Mouse (Mus musculus) embryo, embryonic 10.5 days (tissue): ENCODE data around the gene Thsd7b.
"Not testable (repeated sequence)": the region's sequence is repeated elsewhere in the genome, so short reads cannot be mapped to it uniquely, and the experiment has no call there.

Experiments used
- DNase-seq: peaks from one replicate; pipeline ENCODE4 v3.0.0-alpha.2; 2015; ENCODE audit warnings: low spot score

The Thsd7b gene

DNA sequence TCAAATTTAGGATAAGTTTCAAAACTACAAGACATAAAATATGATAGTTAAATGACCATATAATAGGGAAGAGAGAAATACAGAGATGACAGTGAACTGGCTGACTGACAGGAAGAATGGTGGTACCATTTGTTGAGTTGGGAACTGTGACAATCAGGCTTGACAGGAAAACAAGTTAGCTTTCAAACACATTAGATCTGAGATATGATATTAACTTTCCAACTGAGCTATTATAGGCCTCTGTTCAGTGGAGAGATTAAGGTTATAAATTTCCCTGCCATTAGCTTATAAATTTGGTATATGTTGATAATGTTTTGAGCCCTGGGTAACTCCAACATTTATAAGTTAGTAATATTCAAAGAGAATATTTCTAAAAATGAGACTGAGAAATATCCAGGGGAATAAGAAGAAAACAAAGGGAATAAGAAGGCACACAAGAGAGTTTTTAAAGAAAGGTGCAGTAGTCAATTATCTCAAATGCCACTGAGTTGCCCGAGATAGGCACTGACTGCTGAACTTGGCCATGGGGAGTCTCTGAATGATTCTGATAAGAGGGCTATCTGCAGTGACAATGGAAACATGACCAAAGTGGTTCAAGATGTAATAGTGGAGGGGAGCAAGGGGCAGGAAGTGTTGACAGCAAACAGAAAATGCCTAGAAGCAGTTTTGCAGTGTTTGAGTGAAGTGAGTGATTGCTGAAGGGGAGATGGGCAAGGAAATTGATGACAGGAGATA lies 839.6 kb downstream of the Thsd7b start:
- DNase-seq = no peak

DNA sequence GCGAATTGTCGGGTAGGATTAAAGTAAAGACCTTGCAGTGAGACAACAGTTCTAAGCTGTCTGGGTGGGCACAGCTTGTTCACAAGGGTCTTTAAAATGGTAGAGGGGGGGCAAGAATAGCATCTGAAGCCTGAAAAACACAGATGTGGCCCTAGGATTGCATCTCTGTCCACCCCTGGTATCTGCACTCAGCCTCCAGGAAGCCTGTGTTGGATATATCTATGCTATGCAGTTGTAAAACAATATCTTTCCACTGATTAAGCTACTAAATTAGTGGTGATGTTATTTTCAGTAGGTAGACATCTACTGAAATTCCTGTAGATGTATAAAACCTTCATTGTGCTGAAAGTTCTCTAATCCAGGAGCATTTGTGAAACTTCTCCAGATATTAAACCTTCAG lies 840.4 kb downstream of the Thsd7b start:
- no peak for DNase-seq

DNA sequence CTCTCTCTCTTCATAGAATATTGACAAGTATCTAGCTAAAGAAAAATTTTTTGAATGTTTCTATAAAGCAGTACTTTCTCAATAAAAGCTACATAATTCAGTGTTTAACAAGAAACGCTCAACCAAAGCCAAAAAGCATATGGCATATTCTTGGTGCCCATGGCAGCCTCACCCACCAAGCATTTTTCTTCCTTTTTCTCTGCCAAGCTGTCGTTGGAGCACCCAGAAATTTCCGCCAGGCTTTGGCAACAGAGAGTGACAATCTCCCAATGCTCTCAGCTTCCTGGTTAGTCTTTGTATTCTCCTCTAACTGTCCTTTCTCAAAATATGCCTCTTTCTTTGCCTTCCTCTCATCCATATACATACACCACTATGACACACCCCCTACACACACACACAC lies 857.8 kb downstream of the Thsd7b start:
- no peak for DNase-seq

DNA sequence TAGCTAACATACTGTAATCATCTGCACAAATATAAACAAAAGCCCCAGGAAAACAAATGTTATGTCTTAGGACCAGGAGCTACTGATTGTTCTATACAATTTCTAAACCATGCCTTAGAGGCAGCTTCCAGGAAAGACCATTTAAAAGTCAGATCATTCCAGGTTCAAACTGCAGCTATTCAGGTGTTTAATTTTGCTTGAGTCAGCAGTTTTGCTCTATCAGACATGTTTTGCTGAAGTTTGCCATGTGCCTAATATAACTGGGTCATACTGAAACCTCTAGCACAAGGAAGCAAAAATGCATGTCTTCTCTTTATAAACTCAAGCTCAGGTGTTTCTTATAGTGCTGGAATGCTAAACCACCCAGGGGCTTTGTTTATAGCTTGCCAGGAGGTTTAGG lies 893.1 kb downstream of the Thsd7b start:
- DNase-seq = no peak

DNA sequence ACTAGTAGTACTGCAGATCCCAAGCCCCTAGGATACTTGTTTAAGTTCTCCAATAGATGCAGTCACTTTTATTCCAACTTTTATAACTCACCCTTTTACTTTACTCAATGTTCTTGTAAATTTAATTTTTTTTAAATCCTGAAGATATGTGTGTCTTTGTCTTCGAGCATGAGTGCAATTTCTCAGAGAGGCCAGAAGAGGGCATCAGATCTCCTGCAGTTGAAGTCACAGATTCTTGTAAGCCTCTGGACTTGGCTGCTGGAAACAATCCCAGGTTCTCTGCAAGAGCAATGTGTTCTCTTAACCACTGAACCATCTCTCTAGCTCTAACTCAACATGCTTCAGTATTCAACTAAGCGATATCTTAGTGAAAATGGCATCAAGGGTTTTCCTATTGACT lies 894.2 kb downstream of the Thsd7b start:
- DNase-seq = peak; percentile 52

DNA sequence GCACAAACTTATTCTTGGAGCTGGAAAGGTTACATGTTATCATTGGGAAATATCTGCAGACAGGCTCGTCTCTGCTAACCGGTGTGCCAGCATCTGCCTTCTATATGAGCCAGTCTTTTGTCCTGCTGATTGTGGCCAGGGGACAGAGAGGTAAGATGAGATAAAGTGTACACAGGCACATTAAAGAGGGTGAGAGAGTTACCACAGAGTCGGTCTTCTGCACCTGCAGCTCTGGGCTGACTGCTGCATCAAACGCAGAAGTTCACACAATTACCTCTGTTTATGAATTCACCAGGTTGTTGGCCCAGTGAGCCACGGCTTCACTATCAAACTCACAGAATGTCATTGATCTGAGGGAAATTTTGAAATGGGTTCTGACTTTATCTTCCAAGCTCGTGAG lies 896.8 kb downstream of the Thsd7b start:
- no peak for DNase-seq

DNA sequence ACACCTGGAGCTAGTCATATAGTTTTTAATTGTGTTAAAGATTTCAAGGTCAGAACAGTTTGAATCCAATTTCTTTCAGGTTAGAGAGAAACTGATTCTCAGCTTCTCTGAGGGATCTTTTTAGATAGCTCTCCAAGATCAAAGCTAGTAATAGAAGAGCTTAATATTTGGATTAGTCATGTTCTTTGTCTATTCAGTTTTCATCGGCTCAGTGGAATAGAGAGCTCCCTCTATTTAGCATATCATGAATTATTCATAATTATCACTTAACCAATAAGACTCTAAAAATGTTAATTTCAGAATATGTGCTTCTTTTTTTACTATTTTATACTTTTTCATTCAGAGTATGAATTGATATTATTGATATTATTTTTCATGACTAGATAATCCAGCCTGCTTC lies 897.2 kb downstream of the Thsd7b start:
- no peak for DNase-seq

DNA sequence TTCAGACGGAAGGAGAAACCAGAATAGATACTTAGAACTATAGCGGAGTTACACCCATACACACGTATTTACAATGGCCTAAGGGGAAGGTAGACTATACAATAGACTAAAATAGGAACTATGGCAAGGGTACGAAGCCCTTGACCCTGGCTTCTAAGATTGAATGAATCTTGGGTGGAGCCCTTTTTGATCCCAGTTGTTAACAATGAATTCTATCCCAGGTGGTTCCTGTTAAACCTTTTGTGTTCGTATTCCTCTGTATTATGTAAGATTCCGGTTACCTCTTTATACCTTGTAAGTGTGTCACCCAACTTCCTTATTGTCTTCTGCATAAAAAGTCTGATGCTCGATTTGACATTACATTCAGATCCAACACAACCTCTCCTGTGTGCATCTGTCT lies 913.7 kb downstream of the Thsd7b start:
- not testable (repeated sequence) for DNase-seq

DNA sequence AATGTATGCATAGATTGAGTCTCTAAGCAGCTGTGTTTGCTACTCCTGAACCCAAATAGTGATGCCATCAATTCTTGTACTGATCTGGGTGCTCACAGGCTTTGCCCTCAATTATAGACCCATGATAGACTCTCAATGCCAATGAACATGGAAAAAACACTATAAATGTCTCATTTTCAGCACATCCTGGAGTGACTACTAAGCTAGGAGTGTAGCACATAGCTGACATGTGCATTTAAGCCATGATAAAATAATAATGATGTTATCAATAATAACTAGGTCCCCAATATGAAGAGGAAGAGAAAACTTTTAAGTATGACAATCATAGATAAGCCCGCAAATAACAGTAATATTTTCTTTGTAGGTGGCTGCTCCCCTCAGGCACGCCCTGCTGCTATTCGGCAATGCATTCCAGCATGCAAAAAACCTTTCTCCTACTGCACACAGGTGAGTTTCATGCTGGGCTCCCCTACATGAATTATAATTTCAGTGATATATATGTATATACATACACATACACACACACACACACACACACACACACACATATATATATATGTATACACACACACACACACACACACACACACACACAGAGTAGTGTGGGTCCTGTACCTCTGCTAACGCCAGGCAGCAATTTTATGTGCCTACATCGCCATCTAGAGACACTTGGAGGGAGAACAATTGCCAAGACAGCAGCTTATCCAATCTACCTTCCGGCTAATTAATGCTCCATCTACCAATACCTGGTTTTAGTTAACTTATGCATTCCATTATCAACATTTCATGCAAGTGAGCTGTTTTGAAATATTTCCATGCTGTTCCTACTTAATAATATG lies 919.3 kb downstream of the Thsd7b start:
- peak; percentile 74 for DNase-seq

DNA sequence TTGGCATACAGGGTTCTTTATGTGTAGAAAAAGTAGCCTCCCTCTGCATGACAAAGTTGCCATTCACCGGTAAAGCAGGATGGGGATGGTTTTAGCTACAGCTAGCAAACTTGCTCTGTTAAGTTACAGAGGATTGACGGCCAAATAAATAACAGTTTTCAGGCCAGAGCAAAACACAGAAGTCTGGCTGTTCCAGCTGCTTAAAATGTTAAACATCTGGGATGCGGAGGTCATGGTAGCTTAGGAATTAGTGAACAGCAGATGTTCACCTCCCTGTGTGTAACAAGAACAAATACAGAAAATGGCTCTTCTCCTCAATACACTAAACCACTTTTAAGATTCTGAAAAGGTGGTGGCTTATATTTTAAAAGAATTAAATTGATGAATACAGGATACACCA lies 944.3 kb downstream of the Thsd7b start:
- DNase-seq = peak; percentile 30

DNA sequence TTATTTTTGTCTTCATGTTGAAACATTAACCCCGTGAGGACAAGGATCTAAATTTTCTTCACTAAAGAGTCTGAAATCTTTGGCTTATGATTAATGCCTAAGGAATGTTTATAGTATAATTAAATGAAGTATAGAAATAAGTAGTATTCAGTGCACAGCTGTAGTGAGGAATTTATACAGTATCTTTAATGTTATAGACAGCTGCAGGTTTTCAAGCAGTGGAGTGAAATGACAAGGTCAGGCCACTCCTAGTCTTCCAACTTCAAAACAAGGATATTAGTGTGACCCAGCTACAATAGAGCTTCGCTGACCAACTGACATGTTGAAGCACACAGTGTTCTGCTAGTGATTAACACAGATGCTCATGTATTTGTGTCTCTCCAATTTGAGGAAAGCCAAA lies 949.8 kb downstream of the Thsd7b start:
- no peak for DNase-seq

DNA sequence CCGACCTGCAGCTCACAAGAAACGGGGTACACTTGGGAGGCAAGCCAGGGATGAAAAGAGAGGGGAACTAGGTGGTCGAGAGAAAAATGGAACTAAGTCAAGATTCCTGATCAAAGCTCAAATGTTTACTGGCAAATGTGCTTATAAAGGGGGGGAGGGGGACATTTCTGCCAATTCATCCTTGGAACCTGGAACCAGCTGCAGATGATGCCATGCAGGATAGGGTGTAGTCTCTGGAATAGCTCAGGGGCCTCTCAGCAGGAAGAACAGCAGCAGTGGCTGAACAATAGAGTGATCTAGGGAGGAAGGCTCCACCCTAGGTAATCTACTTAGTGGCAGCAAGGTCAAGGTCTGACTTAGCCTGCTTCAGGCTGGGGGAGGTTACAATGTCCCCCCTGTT lies 972.5 kb downstream of the Thsd7b start:
- DNase-seq = no peak

DNA sequence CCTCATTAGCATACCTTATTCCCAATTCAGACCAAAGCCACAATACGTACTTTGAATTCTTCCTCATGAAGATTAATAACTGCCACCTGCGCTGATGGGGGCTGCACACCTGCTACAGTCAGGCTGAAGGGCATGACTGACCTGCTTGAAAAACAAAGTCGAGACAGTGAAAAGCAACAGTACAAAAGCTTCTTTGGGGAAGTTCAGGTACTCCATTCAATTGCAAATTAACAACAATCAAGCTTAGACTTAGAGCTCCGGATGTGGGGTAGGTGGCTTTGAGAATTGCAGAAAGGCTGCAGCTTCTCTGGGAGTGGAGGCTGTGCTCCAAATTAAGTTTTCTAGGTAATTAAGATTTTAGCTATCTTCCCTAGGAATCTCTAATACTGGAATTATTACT lies 973.2 kb downstream of the Thsd7b start:
- not testable (repeated sequence) for DNase-seq

DNA sequence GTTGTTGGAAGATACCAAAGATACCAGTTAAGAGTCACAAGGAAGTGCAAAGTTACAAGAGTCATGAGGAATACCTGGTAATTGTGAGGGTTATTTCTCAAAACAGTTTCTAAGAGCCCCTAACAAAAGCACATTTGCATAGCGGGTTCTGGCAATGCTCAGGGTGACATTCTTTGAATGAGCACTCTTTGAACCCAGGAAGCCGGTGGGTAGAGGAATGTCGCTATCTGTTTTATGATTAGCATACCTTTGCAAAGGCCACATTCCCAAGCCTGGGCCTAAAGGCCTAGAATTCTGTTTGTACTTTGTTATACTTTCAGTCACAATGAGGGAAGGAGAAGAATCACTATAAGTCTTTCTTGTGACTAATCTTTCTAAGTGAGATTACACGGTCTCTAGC lies 973.8 kb downstream of the Thsd7b start:
- DNase-seq = not testable (repeated sequence)

DNA sequence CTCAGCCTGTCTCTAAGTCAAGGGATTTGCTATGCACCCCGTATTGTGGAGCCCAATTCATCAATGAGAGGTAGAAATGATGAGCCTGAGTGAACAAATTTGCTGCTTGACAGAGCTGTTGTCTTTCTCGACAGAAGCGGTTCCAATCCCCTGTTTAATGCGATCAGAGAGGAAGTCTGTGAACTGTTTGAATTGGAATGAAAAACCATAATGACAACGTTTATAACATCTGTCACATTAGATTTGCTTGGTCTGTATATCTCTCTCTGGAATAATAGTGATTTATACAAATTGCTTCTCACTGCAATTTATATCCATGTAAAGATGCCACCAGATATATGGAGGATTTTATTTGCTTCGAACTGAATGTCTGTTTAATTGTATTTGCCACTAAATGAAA lies 988.9 kb downstream of the Thsd7b start:
- DNase-seq = no peak
